Mouse (Mus musculus) forebrain, postnatal 0 days (tissue): ENCODE data around the gene Col12a1. TPM values are rescaled to one million over a fixed set of nuclear protein-coding genes. Genes with fewer than 3 reads are reported as not detected.
A peak's percentile ranks its signal among the peaks of the same experiment; 100 is the strongest.
"Not testable (repeated sequence)": the region's sequence is repeated elsewhere in the genome, so short reads cannot be mapped to it uniquely, and the experiment has no call there.

Source experiments
- ATAC-seq: fragments of 200-750 bp; cut with Nextera tagmentation; 2 replicates; pipeline ENCODE4 v1.8.0; 2017; ENCODE audit warnings: mild to moderate bottlenecking, moderate library complexity
- DNase-seq: peaks from one replicate; pipeline ENCODE4 v3.0.0-alpha.2; 2015
- H3K27ac ChIP-seq: fragments of 300-500 bp; sonication (generic); 2 replicates; pipeline ENCODE4 v1.5.1; 2014; ENCODE audit warnings: low read depth, mild to moderate bottlenecking, antibody characterized with exemption, low read length, moderate library complexity, mixed read lengths
- H3K27me3 ChIP-seq: fragments of 300-500 bp; sonication (generic); 2 replicates; pipeline ENCODE4 v1.6.1; 2014; ENCODE audit warnings: mild to moderate bottlenecking, low read length, mixed read lengths; ENCODE audit not compliant: insufficient read depth
- H3K36me3 ChIP-seq: fragments of 300-500 bp; sonication (generic); 2 replicates; pipeline ENCODE4 v1.6.1; 2014; ENCODE audit warnings: mild to moderate bottlenecking, moderate library complexity; ENCODE audit not compliant: insufficient read depth
- H3K4me1 ChIP-seq: fragments of 300-500 bp; sonication (generic); 2 replicates; pipeline ENCODE4 v1.6.1; 2014; ENCODE audit warnings: antibody characterized with exemption; ENCODE audit not compliant: insufficient read depth
- H3K4me2 ChIP-seq: fragments of 300-500 bp; sonication (generic); 2 replicates; pipeline ENCODE4 v1.6.1; 2014; ENCODE audit warnings: low read depth, mild to moderate bottlenecking, moderate library complexity
- H3K4me3 ChIP-seq: fragments of 300-500 bp; sonication (generic); 2 replicates; pipeline ENCODE4 v1.5.1; 2014; ENCODE audit warnings: low read depth, low read length, mixed read lengths
- H3K9ac ChIP-seq: fragments of 300-500 bp; sonication (generic); 2 replicates; pipeline ENCODE4 v1.6.1; 2014; ENCODE audit warnings: mild to moderate bottlenecking
- H3K9me3 ChIP-seq: fragments of 300-500 bp; sonication (generic); 2 replicates; pipeline ENCODE4 v1.6.1; 2016; ENCODE audit warnings: low read length
- CTCF ChIP-seq: sonication (generic); IDR thresholded peaks from 2 replicates; pipeline ENCODE4 v1.5.1; 2016; ENCODE audit warnings: antibody characterized with exemption, control low read depth, low read depth
- WGBS: fragments of 180-500 bp; shearing (Covaris S2); extraction: QIAGEN DNeasy Blood & Tissue Kit; methylation state at CpG from one replicate; pipeline ENCODE4 v1.1.7; 2014; 5-methylcytosine and 5-hydroxymethylcytosine counted together
- polyA plus RNA-seq: library from polyadenylated mRNA; unstranded; fragments of >200 nt; fragmentation: Nextera tagmentation; extraction: Ambion mirVana; gene quantifications from 2 replicates; pipeline ENCODE4 v1.2.1, GENCODE M21; 2015
- total RNA-seq: library from RNA; depleted of rRNA; stranded (reverse); fragments of >200 nt; gene quantifications from 2 replicates; pipeline ENCODE4 v1.2.3, GENCODE M21; 2014

Col12a1 gene
- total and polyA plus RNA-seq, 2 experiments from 2014 or later: 7.0 to 29.8 TPM

DNA sequence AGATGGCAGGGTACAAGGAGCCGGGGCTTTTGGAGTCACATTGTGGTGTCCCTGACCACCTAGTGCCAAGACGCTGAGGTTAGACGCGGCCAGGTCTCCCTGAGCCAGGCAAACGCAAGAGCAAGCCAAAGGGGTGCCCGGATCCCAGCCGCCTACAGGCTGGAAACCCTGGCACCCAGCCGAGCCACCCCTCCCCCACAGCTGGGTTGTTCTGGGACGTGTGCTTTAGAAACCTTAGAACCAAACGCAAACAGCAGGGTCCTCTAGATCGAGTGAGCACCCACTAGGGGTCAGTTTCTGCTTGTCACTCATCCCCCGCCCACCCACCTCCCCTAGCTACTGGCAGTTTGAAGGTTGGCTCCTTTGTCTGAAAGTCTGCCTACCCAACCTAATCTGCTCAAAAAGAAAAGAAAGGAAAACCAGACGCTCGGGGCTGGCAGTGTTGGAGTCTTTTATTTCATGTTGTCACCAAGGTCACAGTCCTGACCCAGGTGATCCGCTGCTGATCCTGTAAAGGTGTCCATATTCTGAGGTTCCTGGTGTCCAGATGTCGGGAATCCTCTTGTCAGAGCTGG lies 4.1 kb downstream of the Col12a1 start:
- Histone ChIP-seq H3K36me3 (no peaks in the 10 kb centered on the region), H3K9ac (0 out of 2 replicates have a peak overlapping the region, but pooled peaks have one; percentile 7), H3K27ac (no peak overlapping the region), H3K4me2 (peak overlapping the region; percentile 49), H3K4me3 (peak overlapping the region; percentile 19), H3K9me3 (no peaks in the 10 kb centered on the region), H3K4me1 (peaks cover 22% of the 10 kb centered on the region; the same call in 1 of the 2 replicates), H3K27me3 (peaks cover 19% of the 10 kb centered on the region)
- ATAC-seq (peak; percentile 55; the same call in 1 of the 2 replicates), DNase-seq (peak; percentile 56)
- WGBS: 2% methylated on average over 16 of the region's 16 CpGs
- peak; percentile 31 for TF ChIP-seq CTCF

DNA sequence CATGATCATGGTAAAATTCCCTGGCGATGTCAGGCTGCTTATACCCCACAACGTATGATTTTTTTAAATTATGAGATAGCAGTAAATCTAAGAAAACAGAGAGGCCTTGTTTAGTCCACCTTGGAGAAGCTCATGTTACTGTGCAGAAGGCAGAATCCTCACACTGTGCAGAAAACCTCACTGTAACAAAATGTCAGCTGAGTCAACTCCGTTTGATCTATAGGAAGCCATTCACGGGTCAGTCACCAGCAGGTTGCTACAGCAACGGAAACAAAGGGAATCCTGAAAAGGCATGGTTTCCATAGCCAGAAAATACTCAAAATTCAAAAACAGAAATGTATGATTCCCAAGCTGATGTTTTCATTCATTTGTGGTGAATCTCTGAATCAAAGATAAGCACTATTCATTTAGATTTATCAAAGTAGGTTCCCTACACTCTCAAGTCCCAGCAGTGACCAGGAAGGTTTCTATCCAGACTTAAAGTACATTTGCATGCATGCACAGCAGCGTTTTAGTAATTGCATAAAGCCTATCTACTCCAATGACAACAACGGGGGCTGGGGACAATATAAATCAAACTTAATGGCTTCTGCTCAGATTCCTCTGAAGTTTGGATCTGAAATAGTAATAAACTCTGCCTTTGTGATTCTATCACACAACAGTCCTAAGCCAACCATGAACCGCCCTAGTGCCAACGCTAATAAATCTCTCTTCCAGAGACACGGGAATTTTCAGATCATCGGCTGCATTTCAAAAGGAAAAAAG lies 28.7 kb downstream of the Col12a1 start:
- peak; percentile 50; the same call in 1 of the 2 replicates for ATAC-seq
- 42% methylated on average over 11 of the region's 11 CpGs for WGBS

DNA sequence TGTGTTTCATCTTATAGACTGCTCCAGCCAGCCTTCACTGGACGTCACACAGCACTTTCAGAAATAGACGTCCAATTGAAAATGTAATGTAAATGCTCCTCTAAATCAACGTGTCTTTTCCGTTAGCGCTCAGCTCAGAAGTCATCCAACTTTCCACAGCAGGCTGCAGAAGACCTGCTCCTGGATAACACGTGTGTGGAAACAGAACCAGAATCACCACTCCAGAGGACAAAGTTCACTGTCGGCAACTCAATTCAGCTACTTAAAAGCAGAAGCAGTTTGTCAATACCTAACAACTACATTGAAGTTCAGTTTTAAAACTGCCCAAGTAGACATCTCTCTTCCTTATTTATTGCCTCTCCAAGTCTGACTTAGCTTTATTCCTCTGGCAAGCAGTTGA lies 29.3 kb downstream of the Col12a1 start:
- no peak for TF ChIP-seq CTCF
- Histone ChIP-seq H3K9me3 (no peaks in the 10 kb centered on the region), H3K4me3 (no peak overlapping the region), H3K4me2 (no peak overlapping the region), H3K36me3 (no peaks in the 10 kb centered on the region), H3K27ac (no peak overlapping the region), H3K9ac (no peak overlapping the region), H3K4me1 (no peaks in the 10 kb centered on the region), H3K27me3 (no peaks in the 10 kb centered on the region)
- DNase-seq (no peak), ATAC-seq (no peak)
- 82% methylated on average over 7 of the region's 7 CpGs for WGBS

More for the DNA sequence above, 28.7 kb downstream of the Col12a1 start:
- Histone ChIP-seq H3K27me3 (no peaks in the 10 kb centered on the region), H3K4me1 (no peaks in the 10 kb centered on the region), H3K4me3 (no peak overlapping the region), H3K9ac (no peak overlapping the region), H3K9me3 (no peaks in the 10 kb centered on the region), H3K36me3 (no peaks in the 10 kb centered on the region), H3K27ac (no peak overlapping the region), H3K4me2 (no peak overlapping the region)
- peak; percentile 29 for DNase-seq
- no peak for TF ChIP-seq CTCF

DNA sequence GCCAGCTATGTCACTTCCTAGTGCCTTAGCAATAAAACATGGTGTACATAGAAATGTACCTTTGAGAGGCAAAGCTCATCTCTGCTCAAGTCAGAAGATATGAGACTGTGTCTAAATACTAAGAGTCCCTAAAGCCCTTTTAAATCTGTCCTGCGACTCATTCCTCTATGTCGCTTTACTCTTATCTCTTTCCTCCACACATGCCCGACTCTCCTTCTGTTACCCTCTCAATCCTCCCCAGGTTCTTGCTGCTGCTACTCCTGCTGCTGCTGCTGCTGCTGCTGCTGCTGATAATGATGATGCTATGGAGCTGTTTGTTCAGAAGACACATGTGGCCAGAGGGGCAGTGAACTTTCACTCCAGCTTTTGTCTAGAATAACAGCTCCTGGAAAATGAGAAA lies 31.4 kb downstream of the Col12a1 start:
- H3K9me3 ChIP-seq: no peaks in the 10 kb centered on the region
- TF ChIP-seq CTCF: no peak
- H3K4me3 ChIP-seq: no peak overlapping the region
- H3K4me1 ChIP-seq: no peaks in the 10 kb centered on the region
- 88% methylated on average over 3 of the region's 3 CpGs for WGBS
- no peaks in the 10 kb centered on the region for H3K27me3 ChIP-seq
- ATAC-seq (no peak), DNase-seq (no peak)
- no peak overlapping the region for H3K9ac ChIP-seq
- H3K27ac ChIP-seq: no peak overlapping the region
- H3K36me3 ChIP-seq: no peaks in the 10 kb centered on the region
- H3K4me2 ChIP-seq: no peak overlapping the region

DNA sequence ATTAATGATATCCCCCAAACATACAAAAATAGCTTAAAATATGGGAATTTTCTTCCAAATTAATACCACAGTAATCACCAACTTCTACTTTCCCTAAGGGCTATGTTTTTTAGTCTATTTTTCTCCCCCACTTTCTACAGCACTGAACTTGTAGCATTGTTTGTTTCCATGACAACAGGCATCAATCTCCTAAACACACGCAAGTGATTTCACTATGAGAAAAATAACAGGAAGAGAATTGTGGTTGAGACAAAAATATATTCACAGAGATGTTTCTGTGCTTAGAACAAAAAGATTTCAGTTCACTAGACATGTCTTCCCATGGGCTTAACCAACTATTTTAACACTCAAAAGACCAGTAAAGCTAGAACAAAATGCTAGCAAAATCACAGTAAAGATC lies 32.6 kb downstream of the Col12a1 start:
- no peak for ATAC-seq
- H3K4me3 ChIP-seq: no peak overlapping the region
- no peaks in the 10 kb centered on the region for H3K9me3 ChIP-seq
- H3K4me1 ChIP-seq: no peaks in the 10 kb centered on the region
- H3K4me2 ChIP-seq: no peak overlapping the region
- H3K9ac ChIP-seq: no peak overlapping the region
- DNase-seq: peak; percentile 15
- no peaks in the 10 kb centered on the region for H3K36me3 ChIP-seq
- no peak overlapping the region for H3K27ac ChIP-seq
- WGBS: 9% methylated on average over 1 of the region's 1 CpGs
- no peak for TF ChIP-seq CTCF
- no peaks in the 10 kb centered on the region for H3K27me3 ChIP-seq

DNA sequence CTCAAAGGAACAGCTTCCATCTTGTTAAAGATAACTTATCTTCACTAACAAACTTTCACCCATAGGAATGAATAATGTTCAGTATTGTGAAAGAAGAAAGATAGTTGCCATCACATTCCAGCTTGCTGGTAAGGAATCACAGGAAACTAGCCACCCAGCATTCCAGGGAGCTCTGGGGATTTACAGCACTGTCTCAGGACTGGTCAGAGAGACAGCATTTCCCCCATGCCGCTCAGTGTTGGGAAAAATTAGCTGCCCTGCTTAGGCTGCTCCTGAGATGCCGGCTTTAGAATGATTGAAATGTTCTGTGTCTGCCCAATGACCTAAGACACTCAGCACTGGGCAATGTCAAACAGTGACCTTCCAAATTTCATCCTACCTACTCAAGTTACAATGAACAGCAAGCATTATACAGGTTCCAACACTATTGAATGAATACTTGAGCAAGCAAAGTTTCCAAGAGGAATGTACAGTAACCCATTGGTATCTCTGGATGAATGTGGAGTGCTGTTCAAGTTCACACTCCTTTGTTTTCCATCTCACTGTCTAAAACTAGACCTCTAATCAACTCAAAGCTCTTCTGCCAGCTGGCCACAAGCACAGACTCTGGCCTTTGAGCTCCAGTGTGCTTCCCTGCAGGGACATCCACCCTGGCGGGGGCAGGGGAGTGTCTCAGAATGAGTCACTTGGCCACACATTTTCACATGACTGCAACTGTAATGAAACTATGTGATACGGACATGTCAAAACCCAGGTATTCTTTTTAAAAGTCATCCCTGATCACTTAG lies 38.0 kb downstream of the Col12a1 start:
- ATAC-seq (no peak), DNase-seq (no peak)
- Histone ChIP-seq H3K4me1 (no peaks in the 10 kb centered on the region), H3K27ac (no peak overlapping the region), H3K36me3 (no peaks in the 10 kb centered on the region), H3K27me3 (no peaks in the 10 kb centered on the region), H3K9ac (no peak overlapping the region), H3K4me3 (no peak overlapping the region), H3K9me3 (no peaks in the 10 kb centered on the region), H3K4me2 (no peak overlapping the region)
- WGBS: 78% methylated on average over 4 of the region's 4 CpGs
- TF ChIP-seq CTCF: no peak

DNA sequence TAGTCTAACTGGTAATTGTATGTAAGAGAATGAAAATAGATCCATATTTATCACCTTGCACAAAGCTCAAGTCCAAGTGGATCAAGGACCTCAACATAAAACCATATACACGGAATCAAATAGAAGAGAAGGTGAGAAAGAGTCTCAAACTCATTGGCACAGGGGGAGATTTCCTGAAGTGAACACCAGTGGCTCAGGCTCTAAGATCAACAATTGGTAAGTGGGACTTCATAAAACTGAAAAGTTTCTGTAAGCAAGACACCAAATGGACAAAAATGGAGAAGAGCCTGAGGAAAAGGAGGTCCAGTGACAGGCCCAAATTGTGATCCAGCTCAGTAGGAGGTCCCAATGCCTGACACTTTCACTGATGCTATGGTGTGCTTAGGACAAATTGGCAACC lies 49.8 kb downstream of the Col12a1 start:
- not testable (repeated sequence) for ATAC-seq, H3K4me2 ChIP-seq, DNase-seq, H3K36me3 ChIP-seq, H3K4me1 ChIP-seq, H3K27me3 ChIP-seq, H3K4me3 ChIP-seq, H3K9ac ChIP-seq, H3K9me3 ChIP-seq, H3K27ac ChIP-seq
- 90% methylated on average over 1 of the region's 1 CpGs for WGBS
